Mouse (Mus musculus) hindbrain, embryonic 12.5 days (tissue): ENCODE data around the gene Foxp1. TPM values are rescaled to one million over a fixed set of nuclear protein-coding genes. Genes with fewer than 3 reads are reported as not detected.

Experiments
- ATAC-seq: fragments of 200-750 bp; cut with Nextera tagmentation; 2 replicates; pipeline ENCODE4 v1.8.0; 2017; ENCODE audit warnings: moderate TSS enrichment; ENCODE audit not compliant: low FRiP score
- H3K27ac ChIP-seq: fragments of 300-500 bp; sonication (generic); 2 replicates; pipeline ENCODE4 v1.5.1; 2016; ENCODE audit warnings: mild to moderate bottlenecking
- H3K27me3 ChIP-seq: fragments of 300-500 bp; sonication (generic); 2 replicates; pipeline ENCODE4 v1.6.1; 2016; ENCODE audit warnings: mild to moderate bottlenecking
- H3K36me3 ChIP-seq: fragments of 300-500 bp; sonication (generic); 2 replicates; pipeline ENCODE4 v1.6.1; 2016; ENCODE audit warnings: mild to moderate bottlenecking
- H3K4me1 ChIP-seq: fragments of 300-500 bp; sonication (generic); 2 replicates; pipeline ENCODE4 v1.6.1; 2016
- H3K4me2 ChIP-seq: fragments of 300-500 bp; sonication (generic); replicated peaks from 2 replicates; pipeline ENCODE4 v1.6.1; 2016; ENCODE audit warnings: mild to moderate bottlenecking
- H3K4me3 ChIP-seq: fragments of 300-500 bp; sonication (generic); 2 replicates; pipeline ENCODE4 v1.5.1; 2016; ENCODE audit warnings: mild to moderate bottlenecking
- H3K9ac ChIP-seq: fragments of 300-500 bp; sonication (generic); 2 replicates; pipeline ENCODE4 v1.6.1; 2016; ENCODE audit warnings: mild to moderate bottlenecking, moderate library complexity
- H3K9me3 ChIP-seq: fragments of 300-500 bp; sonication (generic); replicated peaks from 2 replicates; pipeline ENCODE4 v1.6.1; 2016; ENCODE audit warnings: mild to moderate bottlenecking
- WGBS: fragments of 180-500 bp; shearing (Covaris S2); methylation state at CpG from one replicate; pipeline ENCODE4 v1.1.7; 2016; 5-methylcytosine and 5-hydroxymethylcytosine counted together
- polyA plus RNA-seq: library from polyadenylated mRNA; unstranded; fragments of >200 nt; fragmentation: Nextera tagmentation; extraction: Ambion mirVana; gene quantifications from 2 replicates; pipeline ENCODE4 v1.2.1, GENCODE M21; 2016

Gene Foxp1
- polyA plus RNA-seq, 1 experiment from 2014 or later = 87.6 TPM

DNA sequence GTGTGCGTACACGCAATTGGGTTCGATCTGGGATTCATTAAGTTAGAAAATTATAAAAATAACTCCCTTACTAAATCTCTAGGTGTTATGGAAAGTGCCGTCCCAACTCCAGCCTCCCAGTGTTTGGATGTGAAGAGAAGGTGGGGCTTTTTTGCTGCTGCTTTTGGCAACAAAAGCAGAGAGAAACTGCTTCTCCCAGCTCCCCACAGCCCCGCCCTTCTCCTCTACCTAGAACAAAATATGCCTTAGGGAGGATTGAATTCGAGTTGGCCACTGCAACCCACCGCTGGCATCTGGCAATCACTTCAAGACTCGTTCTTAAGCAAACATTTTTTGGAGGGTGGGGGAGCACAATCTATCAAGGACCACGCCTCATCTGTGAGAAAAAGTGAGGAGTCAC lies 47.5 kb downstream of the Foxp1 start:
- whole genome bisulfite sequencing = 85% methylated on average over 9 of the region's 9 CpGs
- no peak overlapping the region for H3K27ac ChIP-seq
- no peak overlapping the region for H3K9ac ChIP-seq
- ATAC-seq = no peak
- H3K9me3 ChIP-seq = no peaks in the 10 kb centered on the region
- H3K4me1 ChIP-seq = peaks cover 8% of the 10 kb centered on the region; the same call in 1 of the 2 replicates
- H3K4me3 ChIP-seq = no peak overlapping the region
- no peak overlapping the region for H3K4me2 ChIP-seq
- H3K36me3 ChIP-seq = no peaks in the 10 kb centered on the region
- no peaks in the 10 kb centered on the region for H3K27me3 ChIP-seq

DNA sequence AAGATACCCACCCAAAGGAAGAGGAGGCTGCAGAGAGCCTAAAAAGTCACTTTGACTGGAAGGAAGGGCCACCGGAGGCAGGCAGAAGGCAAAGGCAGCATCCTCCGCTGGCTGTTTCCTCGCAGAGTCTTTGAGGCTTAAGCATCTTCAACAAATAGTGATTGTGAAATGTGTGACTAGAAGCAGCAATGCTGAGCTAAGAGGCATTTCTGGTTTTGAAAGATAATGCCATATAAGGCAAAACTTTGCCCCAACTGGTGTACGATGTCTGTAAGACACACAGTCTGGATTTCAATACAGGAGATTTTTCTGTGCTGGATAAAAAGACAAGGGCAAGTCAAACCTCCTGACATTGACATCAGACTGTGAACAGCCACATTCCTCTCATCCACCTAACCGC lies 51.6 kb downstream of the Foxp1 start:
- Histone ChIP-seq H3K4me1 (peaks cover 20% of the 10 kb centered on the region), H3K9me3 (no peaks in the 10 kb centered on the region), H3K36me3 (no peaks in the 10 kb centered on the region), H3K9ac (no peak overlapping the region), H3K27ac (no peak overlapping the region), H3K27me3 (no peaks in the 10 kb centered on the region), H3K4me2 (no peak overlapping the region), H3K4me3 (no peak overlapping the region)
- ATAC-seq = no peak
- WGBS = 84% methylated on average over 5 of the region's 5 CpGs

DNA sequence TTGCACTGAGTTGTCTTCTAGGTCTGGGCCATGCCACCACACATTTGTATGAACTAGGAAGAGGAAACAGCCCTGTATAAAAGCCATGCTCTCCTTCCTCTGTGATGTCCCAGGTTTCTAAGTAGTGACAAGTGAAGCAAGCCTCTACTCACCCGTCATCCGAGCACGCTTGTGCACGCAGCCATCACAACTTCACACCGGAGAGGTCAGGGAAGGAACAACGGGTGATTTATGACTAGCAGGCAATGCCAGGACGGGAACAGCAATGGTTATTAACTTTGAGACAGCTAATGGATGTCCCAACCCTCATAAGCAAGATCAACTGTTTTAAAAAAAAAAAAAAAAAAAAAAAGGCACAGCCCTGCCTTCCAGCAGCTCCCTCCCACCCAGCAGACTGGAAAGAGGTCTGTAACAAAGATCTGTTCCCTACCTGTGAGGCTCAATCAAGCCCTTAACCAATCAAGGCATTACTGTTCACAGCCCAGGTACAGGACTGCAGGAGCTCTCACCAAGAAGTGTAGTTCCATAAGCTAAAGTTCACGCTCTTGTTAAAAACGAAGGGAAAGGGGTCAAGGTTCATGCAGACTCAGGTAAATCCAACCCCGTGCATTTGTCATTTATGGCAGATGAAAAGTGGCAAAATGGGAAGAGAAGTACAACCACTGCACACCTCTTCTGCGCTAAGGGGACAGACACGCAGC lies 53.2 kb downstream of the Foxp1 start:
- 74% methylated on average over 12 of the region's 12 CpGs for WGBS
- H3K36me3 ChIP-seq = no peaks in the 10 kb centered on the region
- no peak overlapping the region for H3K27ac ChIP-seq
- ATAC-seq = no peak
- peaks cover 30% of the 10 kb centered on the region for H3K4me1 ChIP-seq
- H3K9me3 ChIP-seq = no peaks in the 10 kb centered on the region
- H3K27me3 ChIP-seq = no peaks in the 10 kb centered on the region
- H3K4me2 ChIP-seq = no peak overlapping the region
- no peak overlapping the region for H3K4me3 ChIP-seq
- no peak overlapping the region for H3K9ac ChIP-seq

- Histone ChIP-seq H3K36me3 (no peaks in the 10 kb centered on the region), H3K9me3 (no peaks in the 10 kb centered on the region), H3K4me1 (peaks cover 36% of the 10 kb centered on the region), H3K27ac (no peak overlapping the region), H3K27me3 (no peaks in the 10 kb centered on the region), H3K9ac (no peak overlapping the region), H3K4me2 (no peak overlapping the region), H3K4me3 (no peak overlapping the region)
- ATAC-seq = no peak
- WGBS = 57% methylated on average over 3 of the region's 3 CpGs
These were observed 54.7 kb downstream of the Foxp1 start for GRCm38 (mm10) chr6:99467831-99468230.

DNA sequence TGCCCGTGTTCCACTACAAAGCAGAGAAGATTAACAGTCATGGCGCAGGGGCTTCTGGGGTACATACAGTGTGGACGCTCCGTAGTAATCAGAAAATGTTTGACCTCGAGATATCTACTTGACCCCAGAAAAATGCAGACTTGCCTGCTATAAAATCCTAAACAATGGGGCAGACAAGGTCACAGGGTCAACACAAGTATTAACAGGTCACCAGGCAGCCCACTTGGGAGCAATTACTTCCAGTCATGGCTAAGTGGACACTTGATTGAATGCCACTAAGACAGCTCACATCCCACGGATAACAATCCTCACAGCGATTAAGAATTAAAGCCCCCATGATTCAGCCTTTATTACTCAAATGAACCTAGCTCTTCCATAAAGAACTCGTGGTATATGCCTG lies 55.4 kb downstream of the Foxp1 start:
- no peak for ATAC-seq

DNA sequence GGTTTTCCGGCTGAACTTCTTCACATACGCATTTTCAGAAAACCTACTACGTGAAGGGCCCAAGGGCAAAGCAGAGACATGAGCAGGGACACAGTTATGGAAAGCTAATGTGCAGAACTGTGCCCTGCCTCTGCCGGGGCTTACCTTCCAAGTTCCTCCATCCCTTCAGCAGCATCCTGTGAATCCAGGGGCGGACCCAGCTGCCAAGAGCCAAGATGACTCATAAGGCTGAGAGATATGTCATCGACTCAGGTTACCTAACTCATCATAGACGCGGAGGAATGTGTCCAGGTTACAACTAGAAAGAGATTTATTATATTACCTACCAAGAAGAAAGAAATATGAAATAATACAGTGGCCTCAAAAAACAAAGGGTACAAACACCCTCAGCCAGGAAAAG lies 56.2 kb downstream of the Foxp1 start:
- no peak overlapping the region for H3K4me2 ChIP-seq
- no peak overlapping the region for H3K9ac ChIP-seq
- H3K9me3 ChIP-seq = no peaks in the 10 kb centered on the region
- no peaks in the 10 kb centered on the region for H3K36me3 ChIP-seq
- ATAC-seq = no peak
- H3K4me3 ChIP-seq = no peak overlapping the region
- peaks cover 39% of the 10 kb centered on the region for H3K4me1 ChIP-seq
- H3K27me3 ChIP-seq = no peaks in the 10 kb centered on the region
- no peak overlapping the region for H3K27ac ChIP-seq
- 91% methylated on average over 8 of the region's 8 CpGs for WGBS

More for the DNA sequence above, 55.4 kb downstream of the Foxp1 start:
- Histone ChIP-seq H3K27ac (no peak overlapping the region), H3K27me3 (no peaks in the 10 kb centered on the region), H3K4me3 (no peak overlapping the region), H3K36me3 (no peaks in the 10 kb centered on the region), H3K4me1 (peaks cover 39% of the 10 kb centered on the region), H3K9ac (no peak overlapping the region), H3K4me2 (no peak overlapping the region), H3K9me3 (no peaks in the 10 kb centered on the region)
- 31% methylated on average over 8 of the region's 8 CpGs for WGBS

DNA sequence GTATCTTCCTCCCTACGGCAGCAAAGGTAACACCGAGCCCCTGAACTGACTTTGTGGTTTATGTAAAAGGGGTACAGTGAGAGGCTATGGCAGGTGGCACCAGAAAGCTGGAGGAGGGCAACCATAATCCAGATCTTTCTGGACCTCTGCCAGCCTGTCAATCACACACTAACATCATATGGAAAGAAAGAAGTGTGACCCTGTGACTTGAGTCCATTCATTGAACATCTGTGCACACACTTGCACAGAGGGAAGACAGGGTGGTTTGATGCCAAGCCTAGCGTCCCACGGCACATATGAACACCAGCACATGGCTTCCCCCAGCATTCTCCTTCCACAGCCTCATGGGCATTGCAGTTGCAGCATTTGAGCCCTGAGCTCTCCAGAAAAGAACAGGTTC lies 58.1 kb downstream of the Foxp1 start:
- WGBS = 66% methylated on average over 4 of the region's 4 CpGs
- H3K4me3 ChIP-seq = no peak overlapping the region
- 0 out of 2 replicates have a peak, but pooled peaks have one; percentile 48 for ATAC-seq
- H3K4me2 ChIP-seq = no peak overlapping the region
- H3K27ac ChIP-seq = no peak overlapping the region
- peaks cover 31% of the 10 kb centered on the region for H3K4me1 ChIP-seq
- H3K36me3 ChIP-seq = no peaks in the 10 kb centered on the region
- H3K27me3 ChIP-seq = no peaks in the 10 kb centered on the region
- no peaks in the 10 kb centered on the region for H3K9me3 ChIP-seq
- H3K9ac ChIP-seq = no peak overlapping the region

GRCm38 (mm10) chr6:99463906-99464305 lies 58.6 kb downstream of the Foxp1 start:
- no peaks in the 10 kb centered on the region for H3K36me3 ChIP-seq
- H3K4me3 ChIP-seq = no peak overlapping the region
- 76% methylated on average over 7 of the region's 7 CpGs for WGBS
- no peak for ATAC-seq
- H3K9me3 ChIP-seq = no peaks in the 10 kb centered on the region
- no peak overlapping the region for H3K27ac ChIP-seq
- no peaks in the 10 kb centered on the region for H3K27me3 ChIP-seq
- no peak overlapping the region for H3K4me2 ChIP-seq
- H3K9ac ChIP-seq = no peak overlapping the region
- peaks cover 31% of the 10 kb centered on the region for H3K4me1 ChIP-seq

GRCm38 (mm10) chr6:99458775-99459174 lies 63.7 kb downstream of the Foxp1 start:
- no peak overlapping the region for H3K27ac ChIP-seq
- H3K4me2 ChIP-seq = no peak overlapping the region
- 91% methylated on average over 4 of the region's 4 CpGs for WGBS
- H3K27me3 ChIP-seq = no peaks in the 10 kb centered on the region
- H3K9me3 ChIP-seq = no peaks in the 10 kb centered on the region
- no peak overlapping the region for H3K9ac ChIP-seq
- no peak overlapping the region for H3K4me3 ChIP-seq
- 0 out of 2 replicates have a peak, but pooled peaks cover 9% of the 10 kb centered on the region for H3K4me1 ChIP-seq
- ATAC-seq = no peak
- H3K36me3 ChIP-seq = no peaks in the 10 kb centered on the region

GRCm38 (mm10) chr6:99453763-99454520 lies 68.6 kb downstream of the Foxp1 start:
- Histone ChIP-seq H3K36me3 (no peaks in the 10 kb centered on the region), H3K9ac (no peak overlapping the region), H3K9me3 (no peaks in the 10 kb centered on the region), H3K4me1 (peaks cover 6% of the 10 kb centered on the region; the same call in 1 of the 2 replicates), H3K27me3 (no peaks in the 10 kb centered on the region), H3K27ac (no peak overlapping the region), H3K4me2 (no peak overlapping the region), H3K4me3 (no peak overlapping the region)
- 85% methylated on average over 7 of the region's 7 CpGs for WGBS
- no peak for ATAC-seq

GRCm38 (mm10) chr6:99452638-99453185 lies 69.8 kb downstream of the Foxp1 start:
- H3K4me1 ChIP-seq = peaks cover 6% of the 10 kb centered on the region; the same call in 1 of the 2 replicates
- no peak overlapping the region for H3K4me2 ChIP-seq
- H3K27me3 ChIP-seq = no peaks in the 10 kb centered on the region
- no peaks in the 10 kb centered on the region for H3K36me3 ChIP-seq
- H3K27ac ChIP-seq = no peak overlapping the region
- no peak overlapping the region for H3K9ac ChIP-seq
- H3K9me3 ChIP-seq = no peaks in the 10 kb centered on the region
- 60% methylated on average over 2 of the region's 2 CpGs for WGBS
- no peak overlapping the region for H3K4me3 ChIP-seq
- no peak for ATAC-seq

DNA sequence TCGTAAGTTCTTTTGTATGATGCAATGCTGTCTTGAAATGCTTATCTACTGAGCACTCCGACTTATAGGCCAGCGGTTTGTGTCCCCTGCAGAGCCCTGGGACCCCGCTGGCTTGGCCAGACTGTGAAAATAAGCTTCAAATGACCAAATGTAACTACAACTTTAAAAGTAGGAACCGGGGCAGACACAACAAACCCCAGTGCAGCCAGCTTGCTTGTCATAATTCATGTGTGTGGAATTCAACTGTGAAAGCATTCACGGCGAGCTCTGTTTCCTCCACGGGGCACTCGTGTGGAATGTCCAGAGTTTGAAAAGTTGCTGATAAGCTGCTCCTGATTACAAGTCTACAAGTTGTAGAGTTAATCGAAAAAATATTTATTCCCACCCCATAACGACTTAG lies 71.0 kb downstream of the Foxp1 start:
- ATAC-seq = no peak
- H3K4me2 ChIP-seq = no peak overlapping the region
- 59% methylated on average over 11 of the region's 11 CpGs for WGBS

More for the DNA sequence above, 71.0 kb downstream of the Foxp1 start:
- Histone ChIP-seq H3K4me3 (no peak overlapping the region), H3K27me3 (no peaks in the 10 kb centered on the region), H3K9me3 (no peaks in the 10 kb centered on the region), H3K36me3 (no peaks in the 10 kb centered on the region), H3K9ac (no peak overlapping the region), H3K4me1 (peaks cover 6% of the 10 kb centered on the region; the same call in 1 of the 2 replicates), H3K27ac (no peak overlapping the region)
